Mouse (Mus musculus) heart, postnatal 0 days (tissue): ENCODE data around the gene Casc1. TPM values are rescaled to one million over a fixed set of nuclear protein-coding genes. Genes with fewer than 3 reads are reported as not detected.

ENCODE experiments used
- ATAC-seq: fragments of 200-750 bp; cut with Nextera tagmentation; 2 replicates; pipeline ENCODE4 v1.8.0; 2017; ENCODE audit warnings: low read depth, moderate number of reproducible peaks, moderate library complexity; ENCODE audit not compliant: insufficient read depth
- DNase-seq: peaks from one replicate; pipeline ENCODE4 v3.0.0-alpha.2; 2016; ENCODE audit warnings: low spot score
- H3K27ac ChIP-seq: fragments of 300-500 bp; sonication (generic); 2 replicates; pipeline ENCODE4 v1.5.1; 2014; ENCODE audit warnings: low read depth, mild to moderate bottlenecking
- H3K27me3 ChIP-seq: fragments of 300-500 bp; sonication (generic); 2 replicates; pipeline ENCODE4 v1.6.1; 2014; ENCODE audit warnings: low read length, mixed read lengths; ENCODE audit not compliant: control insufficient read depth, insufficient read depth
- H3K36me3 ChIP-seq: fragments of 300-500 bp; sonication (generic); replicated peaks from 2 replicates; pipeline ENCODE4 v1.6.1; 2014; ENCODE audit warnings: low read length, mixed read lengths; ENCODE audit not compliant: control insufficient read depth, insufficient read depth
- H3K4me1 ChIP-seq: fragments of 300-500 bp; sonication (generic); 2 replicates; pipeline ENCODE4 v1.6.1; 2014; ENCODE audit warnings: antibody characterized with exemption; ENCODE audit not compliant: control insufficient read depth, insufficient read depth
- H3K4me2 ChIP-seq: fragments of 300-500 bp; sonication (generic); 2 replicates; pipeline ENCODE4 v1.6.1; 2014; ENCODE audit warnings: low read depth, mild to moderate bottlenecking, low read length, moderate library complexity
- H3K4me3 ChIP-seq: fragments of 300-500 bp; sonication (generic); 2 replicates; pipeline ENCODE4 v1.5.1; 2014; ENCODE audit warnings: low read depth, low read length
- H3K9ac ChIP-seq: fragments of 300-500 bp; sonication (generic); replicated peaks from 2 replicates; pipeline ENCODE4 v1.6.1; 2014; ENCODE audit warnings: low read depth, low read length, mixed read lengths
- H3K9me3 ChIP-seq: fragments of 300-500 bp; sonication (generic); replicated peaks from 2 replicates; pipeline ENCODE4 v1.6.1; 2016; ENCODE audit warnings: low read length; ENCODE audit not compliant: control insufficient read depth
- CTCF ChIP-seq: IDR thresholded peaks from 2 replicates; pipeline ENCODE4 v1.5.1; 2016; ENCODE audit warnings: antibody characterized with exemption, control low read depth, low read depth
- EP300 ChIP-seq: IDR thresholded peaks from 2 replicates; pipeline ENCODE4 v1.6.1; 2016; ENCODE audit warnings: antibody characterized with exemption, low read depth
- WGBS: fragments of 180-500 bp; shearing (Covaris S2); extraction: QIAGEN DNeasy Blood & Tissue Kit; methylation state at CpG from one replicate; pipeline ENCODE4 v1.1.7; 2014; 5-methylcytosine and 5-hydroxymethylcytosine counted together
- polyA plus RNA-seq: library from polyadenylated mRNA; unstranded; fragments of >200 nt; fragmentation: Nextera tagmentation; extraction: Ambion mirVana; gene quantifications from 2 replicates; pipeline ENCODE4 v1.2.1, GENCODE M21; 2015
- total RNA-seq: library from RNA; depleted of rRNA; stranded (reverse); fragments of >200 nt; gene quantifications from 2 replicates; pipeline ENCODE4 v1.2.3, GENCODE M21; 2014; ENCODE audit warnings: low replicate concordance

Casc1 gene
- total and polyA plus RNA-seq, 2 experiments from 2014 or later: 0.08 to 0.42 TPM

DNA sequence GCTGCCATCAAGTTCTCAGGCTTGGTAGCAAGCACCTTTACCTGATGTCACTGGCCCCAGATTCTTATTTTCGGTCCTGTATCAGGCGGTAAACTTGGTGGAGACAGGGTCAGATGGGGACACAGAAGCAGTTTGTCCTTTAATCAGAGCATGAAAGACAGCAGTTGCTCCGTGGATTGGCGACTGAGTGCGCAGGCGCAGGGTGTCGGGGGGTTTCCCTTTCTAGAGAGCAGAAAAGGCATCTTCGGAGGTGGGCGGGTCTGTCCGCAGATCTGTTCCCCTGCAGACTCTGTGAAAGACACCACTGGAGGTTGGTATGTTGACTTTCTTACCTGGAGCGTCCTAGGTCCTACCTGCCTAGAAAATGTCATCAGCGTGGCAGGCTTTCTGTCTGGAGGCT lies 69.0 kb downstream of the Casc1 start:
- WGBS: 90% methylated on average over 12 of the region's 12 CpGs

DNA sequence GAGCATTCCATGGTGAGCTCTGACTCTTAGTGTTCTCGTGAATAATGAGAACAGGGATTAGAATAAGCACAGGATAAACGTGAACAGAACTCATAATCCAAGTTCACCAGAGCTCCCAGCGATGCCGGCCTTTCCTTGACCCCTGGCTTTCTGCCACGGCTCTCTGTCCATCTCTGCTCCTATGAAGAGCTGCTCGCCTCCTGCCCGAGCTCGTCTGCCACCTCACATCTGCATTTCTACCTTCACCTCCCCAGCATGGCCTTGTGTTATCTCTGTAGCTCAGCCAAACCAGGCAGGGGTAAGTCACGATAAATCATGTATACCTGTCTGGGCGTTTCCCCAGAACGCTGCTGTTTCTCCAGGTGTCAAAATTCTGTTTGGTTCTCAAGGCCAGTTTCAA lies 70.1 kb downstream of the Casc1 start:
- DNase-seq: no peak
- H3K9ac ChIP-seq: no peak overlapping the region
- no peak overlapping the region for H3K4me2 ChIP-seq
- no peaks in the 10 kb centered on the region for H3K4me1 ChIP-seq
- H3K27me3 ChIP-seq: no peaks in the 10 kb centered on the region
- no peak for TF ChIP-seq EP300
- TF ChIP-seq CTCF: no peak
- H3K36me3 ChIP-seq: no peaks in the 10 kb centered on the region
- ATAC-seq: no peak
- no peak overlapping the region for H3K27ac ChIP-seq
- H3K9me3 ChIP-seq: no peaks in the 10 kb centered on the region
- H3K4me3 ChIP-seq: no peak overlapping the region
- 40% methylated on average over 11 of the region's 11 CpGs for WGBS

More for the DNA sequence above, 69.0 kb downstream of the Casc1 start:
- no peak overlapping the region for H3K4me3 ChIP-seq
- H3K27me3 ChIP-seq: no peaks in the 10 kb centered on the region
- ATAC-seq (no peak), DNase-seq (no peak)
- no peak overlapping the region for H3K4me2 ChIP-seq
- H3K36me3 ChIP-seq: no peaks in the 10 kb centered on the region
- H3K4me1 ChIP-seq: no peaks in the 10 kb centered on the region
- H3K27ac ChIP-seq: no peak overlapping the region
- H3K9me3 ChIP-seq: no peaks in the 10 kb centered on the region
- no peak overlapping the region for H3K9ac ChIP-seq
- TF ChIP-seq EP300 (no peak), CTCF (no peak)

DNA sequence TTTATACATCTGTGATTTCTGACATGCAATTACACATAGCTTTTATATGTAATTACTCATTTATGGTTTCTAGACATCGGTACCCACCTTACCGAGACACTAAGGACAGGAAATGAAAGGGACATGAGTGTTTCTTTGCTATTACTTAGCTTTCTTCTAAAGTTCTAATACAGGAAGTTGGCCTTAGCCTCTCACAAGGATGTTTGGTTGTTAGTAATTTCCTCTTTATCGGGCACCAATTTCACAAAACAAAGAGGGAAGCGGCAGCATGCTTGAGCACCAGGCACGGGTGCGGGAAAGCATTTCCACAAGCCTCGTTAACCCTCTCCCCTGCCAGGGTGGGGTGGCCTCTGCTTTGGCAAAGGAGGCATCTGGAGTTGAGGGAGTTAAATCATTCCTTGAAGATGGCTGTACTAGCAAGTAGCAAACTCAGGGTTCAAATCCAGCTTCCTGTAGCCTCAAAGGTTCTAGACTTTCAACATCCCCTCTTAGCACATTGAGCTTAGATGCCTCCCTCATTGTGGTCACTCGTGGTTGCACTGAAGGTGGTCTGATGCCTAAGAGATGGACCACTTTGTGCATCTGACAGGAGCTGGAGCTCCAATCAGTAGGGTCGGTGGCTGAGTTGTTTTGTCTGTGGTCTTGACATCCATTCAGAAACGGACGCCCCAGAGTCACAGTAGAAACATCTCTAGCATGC lies 70.9 kb downstream of the Casc1 start:
- Histone ChIP-seq H3K4me2 (no peak overlapping the region), H3K27me3 (no peaks in the 10 kb centered on the region), H3K4me3 (no peak overlapping the region), H3K9me3 (no peaks in the 10 kb centered on the region), H3K27ac (no peak overlapping the region), H3K4me1 (no peaks in the 10 kb centered on the region), H3K36me3 (no peaks in the 10 kb centered on the region), H3K9ac (no peak overlapping the region)
- ATAC-seq: no peak
- TF ChIP-seq CTCF (no peak), EP300 (no peak)
- no peak for DNase-seq
- WGBS: 65% methylated on average over 11 of the region's 11 CpGs

DNA sequence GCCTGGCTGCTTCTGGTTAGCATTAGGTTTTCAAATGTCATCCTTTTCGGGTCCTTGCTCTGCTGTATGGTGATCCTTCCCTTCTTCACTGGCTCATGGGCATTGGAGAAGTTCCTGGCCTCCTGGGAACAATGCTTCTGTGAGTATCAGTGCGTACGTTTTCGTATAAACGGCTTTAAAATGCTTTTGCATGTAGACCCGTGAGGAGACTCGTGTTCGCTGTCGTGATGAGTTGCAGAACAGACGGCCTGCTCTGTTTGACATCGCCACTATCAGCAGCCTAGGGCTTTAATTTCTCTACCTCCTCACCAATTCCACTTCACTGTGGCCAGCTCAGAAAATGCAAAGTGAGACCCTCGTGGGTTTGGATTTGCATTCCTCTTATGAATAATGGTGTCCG lies 71.6 kb downstream of the Casc1 start:
- DNase-seq: no peak
- no peaks in the 10 kb centered on the region for H3K9me3 ChIP-seq
- H3K27ac ChIP-seq: no peak overlapping the region
- TF ChIP-seq CTCF (no peak), EP300 (no peak)
- H3K4me3 ChIP-seq: no peak overlapping the region
- H3K9ac ChIP-seq: no peak overlapping the region
- H3K4me1 ChIP-seq: no peaks in the 10 kb centered on the region
- H3K36me3 ChIP-seq: no peaks in the 10 kb centered on the region
- 82% methylated on average over 13 of the region's 13 CpGs for WGBS
- no peak overlapping the region for H3K4me2 ChIP-seq
- no peak for ATAC-seq
- no peaks in the 10 kb centered on the region for H3K27me3 ChIP-seq

DNA sequence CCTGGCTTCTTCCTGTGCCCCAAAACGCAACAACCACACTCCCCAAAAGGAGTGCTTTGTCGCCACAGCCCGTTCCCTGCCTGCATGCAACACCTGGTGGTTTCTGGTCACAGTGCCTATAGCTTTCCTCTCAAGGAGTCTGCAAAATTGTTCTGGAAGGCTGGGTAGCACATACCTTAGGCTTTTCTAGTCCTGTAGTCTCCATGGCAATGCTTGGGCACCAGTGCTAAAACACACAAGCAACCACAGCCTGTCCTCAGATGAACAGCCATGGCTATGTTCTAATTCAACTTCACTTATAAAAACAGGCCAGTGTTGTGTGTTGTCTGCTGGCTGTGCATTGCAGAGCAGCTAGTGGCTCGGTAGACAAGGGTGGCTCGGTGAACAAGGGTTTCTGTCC lies 74.0 kb downstream of the Casc1 start:
- Histone ChIP-seq H3K36me3 (no peaks in the 10 kb centered on the region), H3K27me3 (no peaks in the 10 kb centered on the region), H3K9me3 (no peaks in the 10 kb centered on the region), H3K27ac (no peak overlapping the region), H3K4me1 (no peaks in the 10 kb centered on the region), H3K4me3 (no peak overlapping the region), H3K9ac (no peak overlapping the region), H3K4me2 (no peak overlapping the region)
- no peak for TF ChIP-seq CTCF
- no peak for TF ChIP-seq EP300
- WGBS: 78% methylated on average over 5 of the region's 5 CpGs
- no peak for DNase-seq
- ATAC-seq: no peak

DNA sequence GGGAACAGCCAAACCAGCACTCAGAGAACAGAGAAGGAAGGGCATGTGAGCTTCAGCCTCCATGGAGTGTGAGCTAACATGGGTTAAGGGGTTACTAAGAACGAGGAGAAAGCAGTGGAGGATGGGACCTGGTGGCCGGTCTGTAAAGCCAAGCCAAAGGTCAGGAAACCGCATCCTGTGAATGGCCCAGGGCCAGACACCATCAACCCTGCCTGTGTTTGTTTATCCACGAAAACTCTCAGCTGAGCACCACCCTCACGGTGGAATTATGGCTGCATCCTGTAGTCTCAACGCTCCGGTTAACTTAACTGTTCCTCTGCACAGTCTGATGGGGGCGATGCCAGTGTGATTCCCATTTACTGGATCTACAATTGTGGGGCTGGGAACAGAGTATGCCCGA lies 75.0 kb downstream of the Casc1 start:
- ATAC-seq (0 out of 2 replicates have a peak, but pooled peaks have one; percentile 27), DNase-seq (peak; percentile 7)
- H3K27me3 ChIP-seq: no peaks in the 10 kb centered on the region
- H3K27ac ChIP-seq: no peak overlapping the region
- H3K4me2 ChIP-seq: no peak overlapping the region
- no peaks in the 10 kb centered on the region for H3K4me1 ChIP-seq
- H3K9ac ChIP-seq: no peak overlapping the region
- WGBS: 64% methylated on average over 9 of the region's 9 CpGs
- H3K36me3 ChIP-seq: no peaks in the 10 kb centered on the region
- TF ChIP-seq CTCF: no peak
- H3K9me3 ChIP-seq: no peaks in the 10 kb centered on the region
- H3K4me3 ChIP-seq: no peak overlapping the region
